Mouse (Mus musculus): Measurements from ENCODE around the gene Kcnk10.

The Kcnk10 gene

GRCm38 (mm10) chr12:98571896-98572680, 6.0 kb downstream of the Kcnk10 start:
- no peak for DNase-seq (ENCODE audit: low spot score)

- DNase-seq (ENCODE audit: low spot score) = no peak
These were observed 8.7 kb downstream of the Kcnk10 start for GRCm38 (mm10) chr12:98569380-98569779.

- DNase-seq (ENCODE audit: low spot score) = no peak
These were observed 10.2 kb downstream of the Kcnk10 start for GRCm38 (mm10) chr12:98567877-98568276.

- DNase-seq (ENCODE audit: low spot score) = no peak
These were observed 13.7 kb downstream of the Kcnk10 start for GRCm38 (mm10) chr12:98564383-98564782.

GRCm38 (mm10) chr12:98563261-98563660, 14.8 kb downstream of the Kcnk10 start:
- DNase-seq (ENCODE audit: low spot score) = no peak

DNA sequence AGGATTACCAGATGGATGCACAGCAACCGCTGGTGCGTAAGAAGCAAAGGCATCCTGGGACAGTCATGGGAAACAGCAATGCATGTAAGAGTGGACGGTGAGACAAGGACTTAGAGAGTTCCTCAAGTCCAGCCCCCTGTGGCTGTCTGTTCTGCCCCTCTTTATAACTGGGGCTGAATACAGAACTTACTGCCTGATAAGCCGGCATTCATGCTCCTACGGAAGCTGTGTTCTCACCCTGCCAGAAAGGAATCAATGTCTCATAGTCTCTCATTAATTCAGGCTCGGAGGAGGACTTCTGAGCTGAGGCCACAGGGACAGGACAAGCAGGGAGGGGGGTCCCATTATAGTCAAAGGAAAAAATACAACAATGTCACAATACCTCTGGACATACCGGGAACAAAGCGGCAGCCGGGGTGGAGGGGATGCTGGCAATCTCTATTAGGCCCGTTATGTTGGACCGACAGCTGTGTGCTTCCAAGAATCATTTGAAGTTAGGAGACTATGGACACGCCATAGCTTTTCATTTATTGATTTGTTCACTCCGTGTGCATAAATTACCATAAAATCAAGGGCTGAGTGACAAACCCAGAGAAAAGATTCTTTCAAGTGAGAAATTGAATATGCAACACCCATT, 15.7 kb downstream of the Kcnk10 start:
- no peak for DNase-seq (ENCODE audit: low spot score)

DNA sequence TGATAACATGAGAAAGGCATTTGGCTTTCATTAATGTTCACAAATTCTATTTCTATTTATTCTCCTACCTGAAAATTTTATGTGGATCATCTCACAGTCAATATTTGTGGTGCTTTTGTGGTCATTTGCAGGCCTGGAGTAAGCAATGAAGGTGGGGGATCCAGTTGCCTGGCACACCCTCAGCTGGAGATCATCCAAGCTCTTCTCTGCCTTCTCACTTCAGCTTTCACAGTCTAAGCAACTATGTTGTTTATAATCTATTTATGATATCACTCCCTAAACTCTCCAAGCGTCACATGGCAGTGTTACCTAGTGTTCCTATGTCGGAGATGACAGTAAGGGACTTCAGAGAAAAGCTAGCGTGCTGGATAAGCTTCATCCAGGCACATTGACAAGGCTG, 18.1 kb downstream of the Kcnk10 start:
- DNase-seq (ENCODE audit: low spot score) = no peak

DNA sequence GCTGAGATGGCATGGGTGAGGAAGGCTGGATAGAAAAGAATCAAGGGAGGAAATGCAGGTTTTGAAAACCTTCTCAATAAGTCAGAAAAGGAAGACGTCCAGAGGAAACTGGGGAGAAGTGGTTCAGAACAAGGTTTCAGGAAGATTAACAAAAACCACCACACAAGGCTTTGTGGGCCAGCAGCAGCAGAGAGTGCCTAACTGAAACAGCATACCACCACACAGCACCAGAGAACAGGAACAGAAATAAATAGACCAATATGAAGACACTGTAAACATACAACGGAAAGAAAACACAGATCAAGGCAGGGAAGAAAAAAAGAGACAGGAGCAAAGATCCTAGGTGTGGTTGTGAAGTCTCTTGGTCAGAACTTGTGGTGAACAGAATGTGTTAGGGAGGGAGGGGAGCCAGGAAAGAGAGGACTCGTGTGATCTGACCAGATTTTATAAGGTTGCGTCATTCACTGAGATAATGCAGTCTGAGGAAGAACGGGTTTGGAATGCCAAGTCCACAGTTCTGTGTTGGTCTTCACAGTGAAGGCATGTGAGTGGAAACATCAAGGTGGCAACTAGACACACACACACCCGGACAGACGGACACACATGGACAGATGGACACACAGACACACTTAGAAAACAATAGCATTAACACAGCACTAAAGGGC, 21.0 kb downstream of the Kcnk10 start:
- DNase-seq (ENCODE audit: low spot score) = no peak

GRCm38 (mm10) chr12:98549981-98550380, 28.1 kb downstream of the Kcnk10 start:
- no peak for DNase-seq (ENCODE audit: low spot score)

DNA sequence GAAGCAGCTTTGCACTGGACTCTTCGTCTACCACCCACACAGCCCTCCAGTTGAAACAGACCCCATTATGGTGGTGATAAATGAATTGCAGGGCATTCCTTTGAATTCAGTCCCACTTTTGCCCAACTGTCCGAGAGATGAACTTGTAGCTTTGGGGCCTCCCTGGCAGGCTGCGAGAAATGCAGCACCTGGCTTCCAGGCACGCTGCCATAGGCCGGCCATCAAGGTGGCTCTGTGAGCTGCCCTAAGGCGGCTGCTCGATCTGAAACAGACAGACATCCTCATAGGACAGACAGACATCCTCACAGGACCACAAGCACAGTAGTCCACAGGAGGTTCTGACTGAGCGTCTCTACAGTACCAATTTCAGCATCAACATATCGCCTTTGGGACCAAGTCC, 30.0 kb downstream of the Kcnk10 start:
- no peak for DNase-seq (ENCODE audit: low spot score)

DNA sequence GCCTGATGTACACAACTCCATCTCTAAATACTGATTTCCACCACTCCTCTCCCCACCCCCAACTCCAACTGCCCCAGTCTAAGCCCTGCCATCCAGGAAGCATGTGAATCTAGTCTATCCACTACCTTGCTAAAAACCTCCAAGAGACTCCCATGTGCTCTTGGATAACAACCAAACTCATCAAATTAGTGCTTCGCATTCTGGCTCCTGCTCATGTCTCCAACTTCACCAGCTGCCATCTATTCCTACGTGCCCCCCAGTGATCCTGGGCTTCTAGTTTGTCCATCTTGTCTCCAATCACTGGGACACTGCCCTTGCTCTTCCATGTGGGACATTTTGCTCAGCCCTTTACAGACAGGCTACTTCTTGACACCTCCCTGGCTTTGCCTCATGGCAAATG, 32.2 kb downstream of the Kcnk10 start:
- no peak for DNase-seq (ENCODE audit: low spot score)

DNA sequence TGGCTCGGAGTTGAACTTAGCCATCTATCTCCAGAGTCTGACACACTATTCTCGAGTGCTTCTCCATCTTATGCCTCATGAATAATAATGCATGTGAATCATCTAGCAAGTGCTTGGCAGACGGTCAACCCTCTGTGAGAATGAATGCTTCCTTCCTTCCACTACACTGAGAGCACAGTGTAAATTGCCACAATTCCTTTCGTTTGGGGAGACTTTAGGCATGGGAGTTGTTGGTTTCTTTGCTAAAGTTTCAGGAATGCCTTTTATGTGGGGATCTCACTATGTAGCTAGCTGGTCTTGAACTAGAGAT, 32.9 kb downstream of the Kcnk10 start:
- DNase-seq (ENCODE audit: low spot score) = no peak

DNA sequence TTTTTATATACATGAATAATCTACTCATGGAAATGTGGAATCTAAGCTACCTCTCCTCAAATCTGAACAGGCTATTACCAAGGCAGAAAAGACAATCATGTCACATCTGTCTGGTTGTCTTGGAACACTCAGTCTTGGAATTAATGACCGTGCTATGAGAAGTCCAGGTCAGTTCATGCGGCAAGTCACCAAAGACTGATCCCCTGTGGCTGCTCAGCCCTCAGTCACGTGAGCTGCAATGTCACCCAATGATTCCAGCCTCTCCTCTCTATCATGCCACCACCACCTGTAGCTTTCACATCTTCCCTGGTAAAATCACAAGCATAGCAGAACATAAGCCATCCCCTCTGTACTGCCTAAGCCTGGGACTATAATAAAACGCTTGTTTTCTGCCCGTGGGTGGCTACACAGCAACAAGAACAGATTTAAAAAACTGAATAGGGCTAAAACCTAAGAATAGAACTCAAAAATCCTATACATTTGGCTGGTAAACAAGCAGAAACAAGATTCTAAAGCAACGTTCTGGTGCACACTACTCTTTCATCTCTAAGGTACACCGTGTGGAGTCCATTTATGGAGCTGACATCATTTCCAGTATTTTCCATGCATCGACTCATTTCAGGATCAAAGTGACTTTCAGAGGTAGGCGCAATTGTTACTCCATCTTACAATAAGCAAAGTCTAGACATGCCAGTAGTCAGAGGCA, 33.4 kb downstream of the Kcnk10 start:
- DNase-seq (ENCODE audit: low spot score) = no peak

- no peak for DNase-seq (ENCODE audit: low spot score)
These were observed 41.4 kb downstream of the Kcnk10 start for GRCm38 (mm10) chr12:98536760-98537159.

DNA sequence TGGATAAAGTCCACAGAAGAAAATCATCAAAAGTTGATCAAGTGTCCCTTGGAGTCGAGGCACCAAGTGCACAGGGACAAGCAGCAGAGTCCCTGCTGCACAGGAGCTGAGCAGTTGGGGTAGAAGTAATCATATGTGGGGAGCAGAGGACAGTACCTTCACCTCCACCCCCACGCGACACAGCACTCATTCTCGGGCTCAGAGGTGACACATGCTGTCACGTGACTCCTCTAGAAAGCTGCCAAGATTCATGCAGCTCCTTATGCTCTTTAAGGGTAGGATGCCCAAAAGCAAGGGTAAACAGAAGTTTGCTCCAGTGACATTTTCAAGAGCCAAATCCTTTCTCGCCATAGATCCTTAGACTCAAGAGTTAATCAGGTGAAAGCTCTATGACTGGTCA, 42.1 kb downstream of the Kcnk10 start:
- DNase-seq (ENCODE audit: low spot score) = no peak

- no peak for DNase-seq (ENCODE audit: low spot score)
These were observed 42.6 kb downstream of the Kcnk10 start for GRCm38 (mm10) chr12:98535494-98535901.

GRCm38 (mm10) chr12:98528635-98529034, 49.5 kb downstream of the Kcnk10 start:
- DNase-seq (ENCODE audit: low spot score) = no peak

DNA sequence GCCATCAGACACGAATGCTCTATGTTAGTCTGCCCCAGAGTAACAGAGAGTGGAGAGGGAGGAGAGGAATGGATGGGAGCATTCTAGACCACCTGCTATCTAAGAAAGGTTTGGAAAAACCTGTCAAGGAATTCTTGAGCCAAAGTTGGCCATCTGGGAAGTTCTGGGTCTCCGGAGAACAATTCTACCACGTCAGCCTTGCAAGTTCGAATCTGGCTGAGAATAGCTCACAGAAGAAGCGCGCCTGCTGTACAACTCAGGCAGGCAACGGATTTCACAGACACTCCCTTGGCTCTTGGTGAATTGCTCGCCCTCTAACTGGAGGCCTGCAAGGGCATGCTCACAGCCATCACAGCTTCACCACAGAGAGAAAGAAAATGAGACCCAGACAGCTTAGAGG, 52.7 kb downstream of the Kcnk10 start:
- no peak for DNase-seq (ENCODE audit: low spot score)

- no peak for DNase-seq (ENCODE audit: low spot score)
These were observed 53.5 kb downstream of the Kcnk10 start for GRCm38 (mm10) chr12:98524331-98525311.

GRCm38 (mm10) chr12:98521311-98521710, 56.8 kb downstream of the Kcnk10 start:
- DNase-seq (ENCODE audit: low spot score) = no peak

- DNase-seq (ENCODE audit: low spot score) = no peak
These were observed 57.6 kb downstream of the Kcnk10 start for GRCm38 (mm10) chr12:98520568-98520931.

Data from spleen, adult 12 weeks (tissue).